Mouse (Mus musculus) T-cell, adult 66 days (primary cell): ENCODE data around the gene Tas2r140. TPM values are rescaled to one million over a fixed set of nuclear protein-coding genes. Genes with fewer than 3 reads are reported as not detected.

ENCODE experiments used
- total RNA-seq, 2 experiments: library from RNA; stranded (reverse); gene quantifications; 3 replicates in 1 of 2; 4 replicates in 1 of 2; pipeline ENCODE4 v1.2.4; 2023

Tas2r140 gene
- total RNA-seq: not detected

GRCm38 (mm10) chr6:133055716-133056115 is at the start of gene Tas2r140:
Tas2r140 (minus strand) TSS chr6:133055816.

GRCm38 (mm10) chr6:133104609-133104921 is 48.9 kb upstream of the Tas2r140 start, which contains the start of gene Smim10l1:
Smim10l1 (plus strand) TSS chr6:133104909.

GRCm38 (mm10) chr6:133037001-133037400 is 18.6 kb downstream of the Tas2r140 start, which contains the start of gene Tas2r103:
Tas2r103 (minus strand) TSS chr6:133037101.

Other genes with a start within 250 kb of the Tas2r140 start
- gene Tas2r123, start 208.7 kb downstream of the Tas2r140 start, total RNA-seq: not detected
- gene Tas2r116, start 200.4 kb downstream of the Tas2r140 start, total RNA-seq: not detected
- not detected for gene Tas2r110, start 187.8 kb downstream of the Tas2r140 start, total RNA-seq
- gene Tas2r113, start 162.8 kb downstream of the Tas2r140 start, total RNA-seq: not detected
- gene Tas2r125, start 146.2 kb downstream of the Tas2r140 start, total RNA-seq: not detected
- not detected for gene Tas2r129, start 104.7 kb downstream of the Tas2r140 start, total RNA-seq
- not detected for gene Tas2r131, start 97.9 kb downstream of the Tas2r140 start, total RNA-seq
- gene Tas2r109, start 74.9 kb downstream of the Tas2r140 start, total RNA-seq: not detected
- not detected for gene Tas2r103, start 18.7 kb downstream of the Tas2r140 start, total RNA-seq
- 10 to 100 TPM; 17.2 to 22.6 TPM for gene Smim10l1, start 49.1 kb upstream of the Tas2r140 start, total RNA-seq
- gene 5530400C23Rik, start 236.4 kb upstream of the Tas2r140 start, total RNA-seq: not detected